Mouse (Mus musculus): ENCODE results near the gene Supt4a. TPM values are rescaled to one million over a fixed set of nuclear protein-coding genes. Genes with fewer than 3 reads are reported as not detected.
A peak's percentile ranks its signal among the peaks of the same experiment; 100 is the strongest.

Supt4a gene
- polyA plus RNA-seq, 1 experiment from 2014 or later: 146 TPM

- TF ChIP-seq CTCF (IDR thresholded peaks at IDR 0.05; ENCODE audit: low read depth): no peak
- no peaks in the 10 kb centered on the region for H3K27me3 ChIP-seq (ENCODE audit: insufficient read depth, low read length)
- 56% methylated on average over 5 of the region's 5 CpGs for WGBS
- H3K9me3 ChIP-seq (ENCODE audit: low read depth, low read length): no peaks in the 10 kb centered on the region
- peaks cover 11% of the 10 kb centered on the region; the same call in 1 of the 2 replicates for H3K4me1 ChIP-seq (ENCODE audit: insufficient read depth)
- no peak overlapping the region for H3K27ac ChIP-seq (ENCODE audit: low read depth)
- no peak overlapping the region; the same call in 1 of the 2 replicates for H3K9ac ChIP-seq
- DNase-seq (no peak), ATAC-seq (ENCODE audit: insufficient read depth) (no peak)
- H3K4me3 ChIP-seq (ENCODE audit: low read depth, low read length): no peak overlapping the region
- H3K36me3 ChIP-seq (ENCODE audit: insufficient read depth): peaks cover 10% of the 10 kb centered on the region
- peak overlapping the region; percentile 40; the same call in 1 of the 2 replicates for H3K4me2 ChIP-seq
Observed at GRCm38 (mm10) chr11:87734346-87734745, 3.0 kb upstream of the Supt4a start.

- 49% methylated on average over 6 of the region's 6 CpGs for WGBS
- peak overlapping the region; percentile 90 for H3K4me2 ChIP-seq
Observed at GRCm38 (mm10) chr11:87735691-87736090, 1.7 kb upstream of the Supt4a start.

GRCm38 (mm10) chr11:87736647-87737134 lies 661 bp upstream of the Supt4a start:
- DNase-seq (peak; percentile 85), ATAC-seq (ENCODE audit: insufficient read depth) (peak; percentile 79)
- WGBS: 2% methylated on average over 31 of the region's 31 CpGs
- Histone ChIP-seq H3K4me2 (peak overlapping the region; percentile 90), H3K27me3 (ENCODE audit: insufficient read depth, low read length) (no peaks in the 10 kb centered on the region), H3K4me1 (ENCODE audit: insufficient read depth) (peaks cover 11% of the 10 kb centered on the region; the same call in 1 of the 2 replicates), H3K27ac (ENCODE audit: low read depth) (peak overlapping the region; percentile 96), H3K9ac (peak overlapping the region; percentile 84), H3K9me3 (ENCODE audit: low read depth, low read length) (no peaks in the 10 kb centered on the region), H3K36me3 (ENCODE audit: insufficient read depth) (peaks cover 30% of the 10 kb centered on the region), H3K4me3 (ENCODE audit: low read depth, low read length) (peak overlapping the region; percentile 78)
- no peak for TF ChIP-seq CTCF (IDR thresholded peaks at IDR 0.05; ENCODE audit: low read depth)

More at GRCm38 (mm10) chr11:87735691-87736090, 1.7 kb upstream of the Supt4a start:
- Histone ChIP-seq H3K9me3 (ENCODE audit: low read depth, low read length) (no peaks in the 10 kb centered on the region), H3K27ac (ENCODE audit: low read depth) (peak overlapping the region; percentile 96), H3K9ac (no peak overlapping the region), H3K27me3 (ENCODE audit: insufficient read depth, low read length) (no peaks in the 10 kb centered on the region), H3K36me3 (ENCODE audit: insufficient read depth) (peaks cover 22% of the 10 kb centered on the region), H3K4me1 (ENCODE audit: insufficient read depth) (peaks cover 11% of the 10 kb centered on the region; the same call in 1 of the 2 replicates), H3K4me3 (ENCODE audit: low read depth, low read length) (no peak overlapping the region)
- no peak for ATAC-seq (ENCODE audit: insufficient read depth)
- TF ChIP-seq CTCF (IDR thresholded peaks at IDR 0.05; ENCODE audit: low read depth): no peak
- no peak for DNase-seq

GRCm38 (mm10) chr11:87743691-87744090 lies 6.3 kb downstream of the Supt4a start:
- Histone ChIP-seq H3K9ac (no peak overlapping the region), H3K4me2 (no peak overlapping the region), H3K4me1 (ENCODE audit: insufficient read depth) (no peaks in the 10 kb centered on the region), H3K4me3 (ENCODE audit: low read depth, low read length) (no peak overlapping the region), H3K36me3 (ENCODE audit: insufficient read depth) (peaks cover 54% of the 10 kb centered on the region), H3K27ac (ENCODE audit: low read depth) (no peak overlapping the region), H3K27me3 (ENCODE audit: insufficient read depth, low read length) (no peaks in the 10 kb centered on the region), H3K9me3 (ENCODE audit: low read depth, low read length) (no peaks in the 10 kb centered on the region)
- no peak for ATAC-seq (ENCODE audit: insufficient read depth)
- DNase-seq: no peak
- 95% methylated on average over 3 of the region's 3 CpGs for WGBS
- TF ChIP-seq CTCF (IDR thresholded peaks at IDR 0.05; ENCODE audit: low read depth): no peak

- no peak for TF ChIP-seq CTCF (IDR thresholded peaks at IDR 0.05; ENCODE audit: low read depth)
- Histone ChIP-seq H3K4me3 (ENCODE audit: low read depth, low read length) (no peak overlapping the region), H3K36me3 (ENCODE audit: insufficient read depth) (peaks cover 46% of the 10 kb centered on the region), H3K27me3 (ENCODE audit: insufficient read depth, low read length) (no peaks in the 10 kb centered on the region), H3K4me2 (no peak overlapping the region), H3K4me1 (ENCODE audit: insufficient read depth) (no peaks in the 10 kb centered on the region), H3K9me3 (ENCODE audit: low read depth, low read length) (no peaks in the 10 kb centered on the region), H3K27ac (ENCODE audit: low read depth) (no peak overlapping the region), H3K9ac (no peak overlapping the region)
- ATAC-seq (ENCODE audit: insufficient read depth): no peak
- DNase-seq: no peak
- 77% methylated on average over 4 of the region's 4 CpGs for WGBS
Observed at GRCm38 (mm10) chr11:87744964-87745363, 7.6 kb downstream of the Supt4a start.

- no peaks in the 10 kb centered on the region for H3K27me3 ChIP-seq (ENCODE audit: insufficient read depth, low read length)
- no peak overlapping the region for H3K27ac ChIP-seq (ENCODE audit: low read depth)
- no peak for TF ChIP-seq CTCF (IDR thresholded peaks at IDR 0.05; ENCODE audit: low read depth)
- no peak overlapping the region for H3K4me3 ChIP-seq (ENCODE audit: low read depth, low read length)
- no peak for DNase-seq
- 63% methylated on average over 9 of the region's 9 CpGs for WGBS
- no peak overlapping the region for H3K4me2 ChIP-seq
- H3K36me3 ChIP-seq (ENCODE audit: insufficient read depth): peaks cover 37% of the 10 kb centered on the region
- no peaks in the 10 kb centered on the region for H3K4me1 ChIP-seq (ENCODE audit: insufficient read depth)
- no peaks in the 10 kb centered on the region for H3K9me3 ChIP-seq (ENCODE audit: low read depth, low read length)
- no peak overlapping the region for H3K9ac ChIP-seq
- no peak for ATAC-seq (ENCODE audit: insufficient read depth)
Observed at GRCm38 (mm10) chr11:87745632-87746555, 8.5 kb downstream of the Supt4a start.

- Histone ChIP-seq H3K4me2 (no peak overlapping the region), H3K27me3 (ENCODE audit: insufficient read depth, low read length) (no peaks in the 10 kb centered on the region), H3K9me3 (ENCODE audit: low read depth, low read length) (no peaks in the 10 kb centered on the region), H3K4me1 (ENCODE audit: insufficient read depth) (no peaks in the 10 kb centered on the region), H3K4me3 (ENCODE audit: low read depth, low read length) (no peak overlapping the region), H3K27ac (ENCODE audit: low read depth) (no peak overlapping the region), H3K36me3 (ENCODE audit: insufficient read depth) (peaks cover 25% of the 10 kb centered on the region), H3K9ac (no peak overlapping the region)
- no peak for TF ChIP-seq CTCF (IDR thresholded peaks at IDR 0.05; ENCODE audit: low read depth)
- ATAC-seq (ENCODE audit: insufficient read depth): no peak
- DNase-seq: no peak
- 84% methylated on average over 4 of the region's 5 CpGs for WGBS
Observed at GRCm38 (mm10) chr11:87747312-87747711, 10.0 kb downstream of the Supt4a start.

Measured in lung, embryonic 14.5 days (tissue).